Mouse (Mus musculus) liver, embryonic 12.5 days (tissue): ENCODE data around the gene Thap3. TPM values are rescaled to one million over a fixed set of nuclear protein-coding genes. Genes with fewer than 3 reads are reported as not detected.

ENCODE experiments used
- ATAC-seq: fragments of 200-750 bp; cut with Nextera tagmentation; 2 replicates; pipeline ENCODE4 v1.8.0; 2017; ENCODE audit warnings: moderate number of reproducible peaks, mild to moderate bottlenecking, moderate library complexity
- H3K27ac ChIP-seq: fragments of 300-500 bp; sonication (generic); 2 replicates; pipeline ENCODE4 v1.5.1; 2016; ENCODE audit warnings: mild to moderate bottlenecking
- H3K27me3 ChIP-seq: fragments of 300-500 bp; sonication (generic); replicated peaks from 2 replicates; pipeline ENCODE4 v1.6.1; 2016; ENCODE audit warnings: mild to moderate bottlenecking, moderate library complexity
- H3K36me3 ChIP-seq: fragments of 300-500 bp; sonication (generic); 2 replicates; pipeline ENCODE4 v1.6.1; 2016; ENCODE audit warnings: mild to moderate bottlenecking, moderate library complexity
- H3K4me1 ChIP-seq: fragments of 300-500 bp; sonication (generic); 2 replicates; pipeline ENCODE4 v1.6.1; 2016
- H3K4me2 ChIP-seq: fragments of 300-500 bp; sonication (generic); 2 replicates; pipeline ENCODE4 v1.6.1; 2016; ENCODE audit warnings: mild to moderate bottlenecking, moderate library complexity
- H3K4me3 ChIP-seq: fragments of 300-500 bp; sonication (generic); 2 replicates; pipeline ENCODE4 v1.5.1; 2016; ENCODE audit warnings: mild to moderate bottlenecking, moderate library complexity
- H3K9ac ChIP-seq: fragments of 300-500 bp; sonication (generic); 2 replicates; pipeline ENCODE4 v1.6.1; 2016; ENCODE audit warnings: mild to moderate bottlenecking, moderate library complexity
- H3K9me3 ChIP-seq: fragments of 300-500 bp; sonication (generic); replicated peaks from 2 replicates; pipeline ENCODE4 v1.6.1; 2016; ENCODE audit warnings: mild to moderate bottlenecking, moderate library complexity
- WGBS: fragments of 180-500 bp; shearing (Covaris S2); methylation state at CpG from one replicate; pipeline ENCODE4 v1.1.7; 2016; ENCODE audit not compliant: insufficient replicate concordance; 5-methylcytosine and 5-hydroxymethylcytosine counted together
- polyA plus RNA-seq: library from polyadenylated mRNA; unstranded; fragments of >200 nt; fragmentation: Nextera tagmentation; extraction: Ambion mirVana; gene quantifications from 2 replicates; pipeline ENCODE4 v1.2.1, GENCODE M21; 2016

Gene Thap3
- polyA plus RNA-seq, 1 experiment from 2014 or later = 10.0 TPM

GRCm38 (mm10) chr4:152021568-152022097, 32.8 kb upstream of the Thap3 start:
- WGBS = 73% methylated on average over 12 of the region's 12 CpGs
- H3K27me3 ChIP-seq = no peaks in the 10 kb centered on the region
- H3K4me2 ChIP-seq = no peak overlapping the region
- no peaks in the 10 kb centered on the region for H3K9me3 ChIP-seq
- H3K27ac ChIP-seq = no peak overlapping the region
- no peak overlapping the region for H3K9ac ChIP-seq
- peaks cover 35% of the 10 kb centered on the region for H3K4me1 ChIP-seq
- H3K4me3 ChIP-seq = no peak overlapping the region
- ATAC-seq = no peak
- peaks cover 95% of the 10 kb centered on the region for H3K36me3 ChIP-seq

- 87% methylated on average over 21 of the region's 21 CpGs for WGBS
- no peak overlapping the region for H3K4me2 ChIP-seq
- H3K27ac ChIP-seq = no peak overlapping the region
- no peak overlapping the region for H3K4me3 ChIP-seq
- no peak for ATAC-seq
- H3K4me1 ChIP-seq = peaks cover 19% of the 10 kb centered on the region
- H3K36me3 ChIP-seq = peaks cover 99% of the 10 kb centered on the region
- H3K27me3 ChIP-seq = no peaks in the 10 kb centered on the region
- no peaks in the 10 kb centered on the region for H3K9me3 ChIP-seq
- H3K9ac ChIP-seq = no peak overlapping the region
Observed at GRCm38 (mm10) chr4:152020024-152020423, 31.2 kb upstream of the Thap3 start.

DNA sequence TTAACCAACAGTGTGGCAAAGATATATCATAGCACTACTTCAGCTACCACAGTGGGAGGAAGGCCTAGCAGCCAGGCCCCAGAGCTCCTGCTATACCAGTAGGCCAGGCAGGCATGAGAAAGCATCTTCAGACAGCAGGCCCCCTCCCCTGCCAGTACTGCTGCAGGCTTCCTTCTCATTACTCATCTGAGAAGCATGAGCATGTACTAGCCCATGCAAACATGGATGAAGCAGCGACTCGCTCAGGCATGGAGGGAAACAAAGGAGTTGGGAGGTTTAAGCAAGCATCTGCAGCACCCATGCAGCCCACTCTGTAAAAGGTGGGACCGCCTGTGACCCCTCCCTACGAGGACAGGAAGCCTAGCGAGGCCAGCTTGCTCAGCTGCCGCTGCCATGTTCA, 30.3 kb upstream of the Thap3 start:
- H3K27me3 ChIP-seq = no peaks in the 10 kb centered on the region
- H3K4me3 ChIP-seq = no peak overlapping the region
- no peak for ATAC-seq
- 72% methylated on average over 6 of the region's 6 CpGs for WGBS
- no peak overlapping the region for H3K9ac ChIP-seq
- no peak overlapping the region for H3K4me2 ChIP-seq
- H3K36me3 ChIP-seq = peaks cover 99% of the 10 kb centered on the region
- H3K9me3 ChIP-seq = no peaks in the 10 kb centered on the region
- H3K4me1 ChIP-seq = peaks cover 10% of the 10 kb centered on the region
- no peak overlapping the region for H3K27ac ChIP-seq

DNA sequence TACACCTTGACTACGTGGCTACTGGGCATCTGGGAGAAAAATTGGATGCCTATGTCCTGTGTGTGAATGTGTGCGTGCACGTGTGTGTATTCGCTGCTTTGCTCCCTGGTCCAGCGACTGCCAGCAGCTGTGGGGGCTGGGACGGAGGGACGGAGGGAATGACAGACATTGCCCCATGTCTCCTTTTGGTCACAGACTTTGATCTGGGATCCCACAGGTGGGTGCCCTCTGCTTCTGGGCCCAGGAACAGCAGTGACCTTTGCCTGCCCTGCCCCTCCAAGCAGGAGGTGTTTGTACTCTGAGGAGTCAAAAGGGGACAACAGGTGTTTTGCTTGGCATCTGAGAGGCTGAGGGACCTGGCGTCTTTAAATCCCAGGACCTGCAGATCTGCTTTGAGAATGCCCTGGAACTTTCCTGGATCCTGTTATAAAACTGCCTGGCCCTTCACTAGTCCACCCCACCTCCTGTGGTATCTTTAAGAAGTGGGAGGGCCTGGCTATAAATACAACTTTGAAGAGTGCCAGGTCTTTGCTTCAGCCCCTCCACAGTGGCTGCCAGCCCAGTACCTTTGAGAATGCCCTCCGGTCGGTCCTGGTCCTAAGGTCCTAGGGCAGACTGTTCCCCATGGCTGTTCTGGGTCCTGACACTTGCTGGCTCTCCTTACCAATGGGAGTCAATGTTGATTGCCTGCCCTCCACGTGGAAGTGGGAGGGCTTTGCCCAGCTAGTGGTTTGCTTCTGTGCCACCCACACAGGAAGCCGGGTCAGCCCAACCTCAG, 24.4 kb upstream of the Thap3 start:
- peaks cover 54% of the 10 kb centered on the region for H3K4me1 ChIP-seq
- peaks cover 1% of the 10 kb centered on the region; the same call in 1 of the 2 replicates for H3K27me3 ChIP-seq
- no peak overlapping the region for H3K4me3 ChIP-seq
- H3K9me3 ChIP-seq = no peaks in the 10 kb centered on the region
- no peak overlapping the region for H3K4me2 ChIP-seq
- 74% methylated on average over 12 of the region's 12 CpGs for WGBS
- H3K27ac ChIP-seq = no peak overlapping the region
- ATAC-seq = no peak
- H3K9ac ChIP-seq = no peak overlapping the region
- peaks cover 67% of the 10 kb centered on the region for H3K36me3 ChIP-seq

DNA sequence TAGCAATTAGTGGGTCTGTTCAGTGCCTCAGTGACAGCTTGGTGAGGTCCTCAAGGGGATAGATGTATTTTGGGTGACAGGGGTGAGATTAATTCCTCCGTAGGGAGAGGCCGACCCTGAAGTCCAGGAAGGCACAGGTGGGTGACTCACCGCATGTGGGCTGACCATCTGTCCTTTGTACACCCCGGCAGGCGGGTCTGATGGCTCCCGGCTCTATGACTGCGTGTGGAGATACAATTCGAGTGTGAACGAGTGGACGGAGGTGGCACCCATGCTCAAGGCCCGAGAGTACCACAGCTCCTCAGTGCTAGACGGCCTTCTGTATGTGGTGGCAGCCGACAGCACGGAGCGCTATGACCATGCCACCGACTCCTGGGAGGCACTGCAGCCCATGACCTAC, 23.3 kb upstream of the Thap3 start:
- 87% methylated on average over 16 of the region's 16 CpGs for WGBS
- H3K9ac ChIP-seq = no peak overlapping the region
- H3K4me1 ChIP-seq = peaks cover 66% of the 10 kb centered on the region
- peaks cover 58% of the 10 kb centered on the region for H3K36me3 ChIP-seq
- peaks cover 12% of the 10 kb centered on the region for H3K27me3 ChIP-seq
- no peaks in the 10 kb centered on the region for H3K9me3 ChIP-seq
- H3K4me2 ChIP-seq = 0 out of 2 replicates have a peak overlapping the region, but pooled peaks have one; percentile 100
- no peak overlapping the region for H3K4me3 ChIP-seq
- H3K27ac ChIP-seq = no peak overlapping the region
- ATAC-seq = no peak

GRCm38 (mm10) chr4:152011171-152011760, 22.5 kb upstream of the Thap3 start:
- Histone ChIP-seq H3K27ac (peak overlapping the region; percentile 87), H3K36me3 (peaks cover 49% of the 10 kb centered on the region), H3K4me3 (peak overlapping the region; percentile 91), H3K4me2 (peak overlapping the region; percentile 100), H3K9me3 (no peaks in the 10 kb centered on the region), H3K4me1 (peaks cover 67% of the 10 kb centered on the region), H3K27me3 (peaks cover 17% of the 10 kb centered on the region), H3K9ac (peak overlapping the region; percentile 83)
- 59% methylated on average over 8 of the region's 8 CpGs for WGBS
- ATAC-seq = no peak

DNA sequence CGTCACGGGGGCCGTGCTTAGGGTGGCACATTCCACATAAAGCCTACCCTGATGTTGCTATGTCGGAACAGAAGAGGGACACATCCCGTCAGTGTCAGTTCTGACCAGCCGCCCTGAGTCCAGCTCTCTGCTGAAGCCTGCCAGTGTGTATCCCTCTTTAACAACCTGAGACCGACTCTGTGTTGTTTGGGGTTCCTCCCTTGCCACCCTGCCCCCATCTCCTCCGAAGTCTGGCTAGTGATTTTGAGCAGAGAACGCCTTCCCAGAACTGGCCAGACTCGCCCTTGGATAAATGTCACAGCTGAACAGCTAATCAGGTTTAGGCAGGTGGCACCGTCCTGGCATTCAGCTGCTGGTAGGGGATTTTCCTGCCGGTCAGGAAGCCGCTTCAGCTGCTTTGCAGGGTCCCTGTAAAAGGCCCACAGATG, 21.9 kb upstream of the Thap3 start:
- Histone ChIP-seq H3K9ac (peak overlapping the region; percentile 83), H3K4me2 (peak overlapping the region; percentile 100), H3K4me3 (peak overlapping the region; percentile 91), H3K9me3 (no peaks in the 10 kb centered on the region), H3K36me3 (peaks cover 44% of the 10 kb centered on the region), H3K4me1 (peaks cover 68% of the 10 kb centered on the region), H3K27ac (peak overlapping the region; percentile 87), H3K27me3 (peaks cover 17% of the 10 kb centered on the region)
- peak; percentile 22 for ATAC-seq
- 9% methylated on average over 13 of the region's 13 CpGs for WGBS

DNA sequence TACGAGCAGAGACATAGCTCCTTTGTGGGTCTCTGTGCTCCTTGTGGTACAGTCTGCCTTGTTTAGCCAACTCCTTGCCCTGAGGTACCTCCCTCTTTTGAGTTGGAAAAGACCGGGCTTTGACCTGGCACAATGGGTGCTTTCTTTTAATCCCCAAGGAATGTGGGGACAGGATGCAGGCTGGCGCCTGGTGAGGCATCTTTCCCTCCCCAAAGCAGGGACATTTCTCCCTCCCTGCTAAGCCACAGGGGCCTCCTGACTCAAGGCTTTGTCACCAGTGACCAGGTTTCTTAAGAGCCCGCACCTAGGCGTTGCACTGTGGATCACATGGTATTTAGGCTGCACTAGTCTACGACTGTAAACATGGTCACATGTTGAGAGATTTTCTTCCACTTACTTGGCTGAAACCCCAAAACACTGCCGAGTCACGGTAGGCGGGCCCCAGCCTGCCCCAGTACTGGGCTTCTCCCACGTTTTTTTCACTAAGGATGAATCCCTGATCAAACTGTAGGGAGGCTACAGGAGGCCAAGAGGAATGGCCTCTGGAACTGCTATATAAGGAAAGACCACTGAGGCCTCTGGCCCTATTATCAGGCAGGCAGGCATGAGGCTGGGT, 21.4 kb upstream of the Thap3 start:
- Histone ChIP-seq H3K9ac (peak overlapping the region; percentile 83), H3K27me3 (peaks cover 17% of the 10 kb centered on the region), H3K27ac (peak overlapping the region; percentile 87), H3K4me1 (peaks cover 73% of the 10 kb centered on the region), H3K4me3 (peak overlapping the region; percentile 91), H3K36me3 (peaks cover 38% of the 10 kb centered on the region), H3K9me3 (no peaks in the 10 kb centered on the region), H3K4me2 (peak overlapping the region; percentile 100)
- under 1% methylated on average over 10 of the region's 10 CpGs for WGBS
- ATAC-seq = peak; percentile 70

DNA sequence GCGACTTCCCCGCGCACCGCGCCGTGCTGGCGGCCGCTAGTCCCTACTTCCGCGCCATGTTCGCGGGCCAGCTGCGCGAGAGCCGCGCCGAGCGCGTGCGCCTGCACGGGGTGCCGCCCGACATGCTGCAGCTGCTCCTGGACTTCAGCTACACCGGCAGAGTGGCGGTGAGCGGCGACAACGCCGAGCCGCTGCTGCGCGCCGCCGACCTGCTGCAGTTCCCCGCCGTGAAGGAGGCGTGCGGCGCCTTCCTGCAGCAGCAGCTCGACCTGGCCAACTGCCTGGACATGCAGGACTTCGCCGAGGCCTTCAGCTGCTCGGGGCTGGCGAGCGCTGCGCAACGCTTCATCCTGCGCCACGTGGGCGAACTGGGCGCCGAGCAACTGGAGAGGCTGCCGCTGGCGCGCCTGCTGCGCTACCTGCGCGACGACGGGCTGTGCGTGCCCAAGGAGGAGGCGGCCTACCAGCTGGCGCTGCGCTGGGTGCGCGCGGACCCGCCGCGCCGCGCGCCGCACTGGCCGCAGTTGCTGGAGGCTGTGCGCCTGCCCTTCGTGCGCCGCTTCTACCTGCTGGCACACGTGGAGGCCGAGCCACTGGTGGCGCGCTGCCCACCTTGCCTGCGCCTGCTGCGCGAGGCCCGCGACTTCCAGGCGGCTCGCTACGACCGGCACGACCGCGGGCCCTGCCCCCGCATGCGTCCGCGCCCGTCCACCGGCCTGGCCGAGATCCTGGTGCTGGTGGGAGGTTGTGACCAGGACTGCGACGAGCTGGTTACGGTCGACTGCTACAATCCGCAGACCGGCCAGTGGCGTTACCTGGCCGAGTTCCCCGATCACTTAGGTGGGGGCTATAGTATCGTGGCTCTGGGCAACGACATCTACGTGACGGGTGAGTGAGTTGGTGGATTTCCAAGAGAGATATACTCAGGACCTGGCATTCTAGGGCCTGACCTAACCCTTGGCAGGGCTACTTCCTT, 20.6 kb upstream of the Thap3 start:
- H3K4me2 ChIP-seq = peak overlapping the region; percentile 100
- H3K27ac ChIP-seq = peak overlapping the region; percentile 87
- H3K27me3 ChIP-seq = peaks cover 17% of the 10 kb centered on the region
- peak; percentile 58 for ATAC-seq
- 1% methylated on average over 112 of the region's 115 CpGs for WGBS
- H3K9ac ChIP-seq = peak overlapping the region; percentile 83
- peak overlapping the region; percentile 91 for H3K4me3 ChIP-seq
- peaks cover 30% of the 10 kb centered on the region for H3K36me3 ChIP-seq
- H3K9me3 ChIP-seq = no peaks in the 10 kb centered on the region
- H3K4me1 ChIP-seq = peaks cover 73% of the 10 kb centered on the region

DNA sequence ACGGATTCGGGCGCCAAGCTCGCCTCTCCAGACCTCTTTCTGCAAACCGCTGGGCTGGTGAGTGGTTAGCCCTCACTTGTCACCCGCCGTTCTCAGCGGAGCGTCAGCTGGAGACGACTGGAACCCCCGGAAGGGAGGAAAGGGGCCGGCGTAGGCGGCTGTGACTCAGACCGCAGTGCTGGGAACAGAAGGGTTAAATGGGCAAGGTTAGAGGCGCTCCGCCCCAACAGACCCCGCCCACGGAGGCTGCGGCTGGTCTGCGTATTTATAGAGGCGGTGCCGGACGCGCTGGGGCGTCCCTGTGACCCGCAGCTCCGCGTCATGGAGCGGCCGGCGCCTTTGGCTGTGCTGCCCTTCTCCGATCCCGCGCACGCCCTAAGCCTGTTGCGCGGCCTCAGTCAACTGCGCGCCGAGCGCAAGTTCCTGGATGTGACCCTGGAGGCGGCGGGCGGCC, 19.9 kb upstream of the Thap3 start, which contains the start of gene Klhl21:
Gene Klhl21, plus strand, starts transcription at position 182 of the 454 bp plus-strand sequence.
- ATAC-seq = peak; percentile 85
- Histone ChIP-seq H3K4me1 (peaks cover 70% of the 10 kb centered on the region), H3K9me3 (no peaks in the 10 kb centered on the region), H3K27me3 (peaks cover 17% of the 10 kb centered on the region), H3K4me2 (peak within 1 kb of the TSS; percentile 100), H3K36me3 (peaks cover 23% of the 10 kb centered on the region), H3K4me3 (peak within 1 kb of the TSS; percentile 91), H3K27ac (peak within 1 kb of the TSS; percentile 87), H3K9ac (peak within 1 kb of the TSS; percentile 83)
- WGBS = 6% methylated on average over 44 of the region's 45 CpGs

DNA sequence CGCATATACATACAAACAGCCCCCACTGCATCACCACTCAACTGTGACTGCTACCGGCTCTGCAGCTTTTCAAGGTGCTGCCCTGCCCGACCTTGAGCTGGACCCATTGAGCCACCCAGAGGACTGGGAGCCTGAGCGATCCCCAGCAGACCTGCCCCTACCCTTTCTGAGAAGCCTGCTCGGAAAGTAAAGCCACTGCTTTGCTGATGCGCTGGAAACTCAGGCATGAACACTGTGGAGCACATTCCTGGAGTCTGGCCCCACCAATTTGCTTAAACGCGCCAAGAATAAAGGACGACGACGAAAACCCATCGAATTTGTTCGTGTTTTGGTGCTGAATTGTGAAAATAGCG, 19.3 kb upstream of the Thap3 start:
- H3K36me3 ChIP-seq = peaks cover 18% of the 10 kb centered on the region
- H3K4me1 ChIP-seq = peaks cover 64% of the 10 kb centered on the region
- H3K9ac ChIP-seq = peak overlapping the region; percentile 83
- H3K4me2 ChIP-seq = peak overlapping the region; percentile 100
- no peaks in the 10 kb centered on the region for H3K9me3 ChIP-seq
- peaks cover 17% of the 10 kb centered on the region for H3K27me3 ChIP-seq
- peak overlapping the region; percentile 91 for H3K4me3 ChIP-seq
- peak overlapping the region; percentile 87; the same call in 1 of the 2 replicates for H3K27ac ChIP-seq
- WGBS = 1% methylated on average over 14 of the region's 14 CpGs
- no peak for ATAC-seq
